Mouse (Mus musculus): Measurements from ENCODE around the gene Rptor. TPM values are rescaled to one million over a fixed set of nuclear protein-coding genes. Genes with fewer than 3 reads are reported as not detected.

Rptor gene
- total and polyA plus RNA-seq, 2 experiments = 11.2 to 18.4 TPM

GRCm38 (mm10) chr11:119786385-119786880, 183.7 kb downstream of the Rptor start:
- Histone ChIP-seq H3K27me3 (ENCODE audit: control insufficient read depth, insufficient read depth, low read length) (no peaks in the 10 kb centered on the region), H3K36me3 (ENCODE audit: control insufficient read depth, insufficient read depth, low read length) (peaks cover 2% of the 10 kb centered on the region; the same call in 1 of the 2 replicates), H3K27ac (replicated peaks; ENCODE audit: insufficient read depth, low read depth, low read length) (no peak overlapping the region), H3K9ac (ENCODE audit: low read depth, low read length) (no peak overlapping the region; the same call in 1 of the 2 replicates), H3K4me1 (ENCODE audit: control insufficient read depth, insufficient read depth, low read length) (peaks cover 9% of the 10 kb centered on the region), H3K79me2 (ENCODE audit: control insufficient read depth, insufficient read depth, low read length) (no peaks in the 10 kb centered on the region), H3K4me3 (ENCODE audit: insufficient read depth, low read depth, low read length) (no peak overlapping the region)
- DNase-seq (ENCODE audit: extremely low read depth, low read depth, low spot score) = peak; percentile 67
- 53% methylated on average over 8 of the region's 8 CpGs for WGBS
- no peak for TF ChIP-seq CTCF (IDR thresholded peaks at IDR 0.05; ENCODE audit: low read depth, low read length)

- H3K27me3 ChIP-seq (ENCODE audit: control insufficient read depth, insufficient read depth, low read length) = no peaks in the 10 kb centered on the region
Measured at GRCm38 (mm10) chr11:119788488-119788887, 185.8 kb downstream of the Rptor start.

GRCm38 (mm10) chr11:119788919-119789713, 186.4 kb downstream of the Rptor start:
- no peaks in the 10 kb centered on the region for H3K79me2 ChIP-seq (ENCODE audit: control insufficient read depth, insufficient read depth, low read length)
- H3K27me3 ChIP-seq (ENCODE audit: control insufficient read depth, insufficient read depth, low read length) = no peaks in the 10 kb centered on the region
- no peaks in the 10 kb centered on the region for H3K36me3 ChIP-seq (ENCODE audit: control insufficient read depth, insufficient read depth, low read length)
- 83% methylated on average over 3 of the region's 3 CpGs for WGBS
- no peak overlapping the region for H3K27ac ChIP-seq (replicated peaks; ENCODE audit: insufficient read depth, low read depth, low read length)
- no peak overlapping the region for H3K4me3 ChIP-seq (ENCODE audit: insufficient read depth, low read depth, low read length)
- H3K9ac ChIP-seq (ENCODE audit: low read depth, low read length) = no peak overlapping the region
- peaks cover 9% of the 10 kb centered on the region for H3K4me1 ChIP-seq (ENCODE audit: control insufficient read depth, insufficient read depth, low read length)
- no peak for TF ChIP-seq CTCF (IDR thresholded peaks at IDR 0.05; ENCODE audit: low read depth, low read length)
- TF ChIP-seq POLR2A (IDR thresholded peaks at IDR 0.05; ENCODE audit: extremely low read depth, insufficient read depth, low read length) = no peak
- no peak for DNase-seq (ENCODE audit: extremely low read depth, low read depth, low spot score)

More at GRCm38 (mm10) chr11:119788488-119788887, 185.8 kb downstream of the Rptor start:
- Histone ChIP-seq H3K79me2 (ENCODE audit: control insufficient read depth, insufficient read depth, low read length) (no peaks in the 10 kb centered on the region), H3K4me3 (ENCODE audit: insufficient read depth, low read depth, low read length) (no peak overlapping the region), H3K9ac (ENCODE audit: low read depth, low read length) (no peak overlapping the region), H3K27ac (replicated peaks; ENCODE audit: insufficient read depth, low read depth, low read length) (no peak overlapping the region), H3K4me1 (ENCODE audit: control insufficient read depth, insufficient read depth, low read length) (peaks cover 9% of the 10 kb centered on the region), H3K36me3 (ENCODE audit: control insufficient read depth, insufficient read depth, low read length) (no peaks in the 10 kb centered on the region)
- TF ChIP-seq POLR2A (IDR thresholded peaks at IDR 0.05; ENCODE audit: extremely low read depth, insufficient read depth, low read length) = no peak
- TF ChIP-seq CTCF (IDR thresholded peaks at IDR 0.05; ENCODE audit: low read depth, low read length) = no peak
- DNase-seq (ENCODE audit: extremely low read depth, low read depth, low spot score) = no peak
- WGBS = 92% methylated on average over 7 of the region's 7 CpGs

GRCm38 (mm10) chr11:119791923-119792564, 189.3 kb downstream of the Rptor start:
- 91% methylated on average over 10 of the region's 10 CpGs for WGBS
- H3K4me1 ChIP-seq (ENCODE audit: control insufficient read depth, insufficient read depth, low read length) = no peaks in the 10 kb centered on the region
- H3K9ac ChIP-seq (ENCODE audit: low read depth, low read length) = no peak overlapping the region
- no peak overlapping the region for H3K27ac ChIP-seq (replicated peaks; ENCODE audit: insufficient read depth, low read depth, low read length)
- H3K79me2 ChIP-seq (ENCODE audit: control insufficient read depth, insufficient read depth, low read length) = no peaks in the 10 kb centered on the region
- H3K4me3 ChIP-seq (ENCODE audit: insufficient read depth, low read depth, low read length) = no peak overlapping the region
- no peaks in the 10 kb centered on the region for H3K36me3 ChIP-seq (ENCODE audit: control insufficient read depth, insufficient read depth, low read length)
- TF ChIP-seq CTCF (IDR thresholded peaks at IDR 0.05; ENCODE audit: low read depth, low read length) (no peak), POLR2A (IDR thresholded peaks at IDR 0.05; ENCODE audit: extremely low read depth, insufficient read depth, low read length) (no peak)
- no peak for DNase-seq (ENCODE audit: extremely low read depth, low read depth, low spot score)
- no peaks in the 10 kb centered on the region for H3K27me3 ChIP-seq (ENCODE audit: control insufficient read depth, insufficient read depth, low read length)

- Histone ChIP-seq H3K27me3 (ENCODE audit: control insufficient read depth, insufficient read depth, low read length) (no peaks in the 10 kb centered on the region), H3K9ac (ENCODE audit: low read depth, low read length) (no peak overlapping the region), H3K4me1 (ENCODE audit: control insufficient read depth, insufficient read depth, low read length) (no peaks in the 10 kb centered on the region), H3K27ac (replicated peaks; ENCODE audit: insufficient read depth, low read depth, low read length) (no peak overlapping the region), H3K79me2 (ENCODE audit: control insufficient read depth, insufficient read depth, low read length) (no peaks in the 10 kb centered on the region), H3K36me3 (ENCODE audit: control insufficient read depth, insufficient read depth, low read length) (no peaks in the 10 kb centered on the region), H3K4me3 (ENCODE audit: insufficient read depth, low read depth, low read length) (no peak overlapping the region)
- no peak for DNase-seq (ENCODE audit: extremely low read depth, low read depth, low spot score)
- 95% methylated on average over 6 of the region's 6 CpGs for WGBS
- TF ChIP-seq POLR2A (IDR thresholded peaks at IDR 0.05; ENCODE audit: extremely low read depth, insufficient read depth, low read length) (no peak), CTCF (IDR thresholded peaks at IDR 0.05; ENCODE audit: low read depth, low read length) (no peak)
Measured at GRCm38 (mm10) chr11:119793378-119793777, 190.7 kb downstream of the Rptor start.

Data from liver, adult 2 months (tissue).